Mouse (Mus musculus): Measurements from ENCODE around the gene Pfn1.

DNA sequence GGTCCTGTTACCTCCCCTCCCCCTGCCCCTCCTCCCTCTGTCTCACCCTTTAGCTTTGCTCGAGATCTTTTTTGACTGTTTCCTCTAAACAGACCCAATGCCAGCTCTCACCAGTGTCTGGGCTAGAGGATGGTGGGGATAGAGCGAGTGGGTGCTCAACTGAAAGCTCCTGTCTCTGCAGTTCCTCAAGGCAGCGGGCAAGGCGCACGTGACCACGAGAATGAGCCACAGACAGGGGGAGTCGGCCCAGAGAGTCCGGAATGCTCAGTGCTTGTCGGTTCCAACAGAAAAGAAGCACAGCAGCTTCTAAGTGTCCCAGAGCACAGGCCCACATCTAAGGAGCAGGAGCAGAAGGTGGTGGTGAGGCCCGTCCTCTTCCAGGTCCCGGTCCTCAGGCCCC, 20.1 kb upstream of the Pfn1 start:
- TF ChIP-seq POLR2A (IDR thresholded peaks at IDR 0.05; ENCODE audit: borderline replicate concordance, control insufficient read depth, low read depth, low read length) (no peak), CTCF (IDR thresholded peaks at IDR 0.05; ENCODE audit: control insufficient read depth, insufficient read depth, low read length) (no peak)
